Mouse (Mus musculus) ovary, adult 18-20 months (tissue): ENCODE data around the gene Slc12a7.
"Not testable (repeated sequence)": the region's sequence is repeated elsewhere in the genome, so short reads cannot be mapped to it uniquely, and the experiment has no call there.

Experiments
- DNase-seq: peaks from one replicate; pipeline ENCODE4 v3.0.0; 2022; ENCODE audit warnings: low spot score, mixed read lengths

Slc12a7 gene

GRCm38 (mm10) chr13:73718225-73718624, 14.7 kb upstream of the Slc12a7 start:
- DNase-seq = peak; percentile 47

- DNase-seq = no peak
Observed at GRCm38 (mm10) chr13:73720241-73720640, 12.7 kb upstream of the Slc12a7 start.

GRCm38 (mm10) chr13:73723081-73723668, 9.7 kb upstream of the Slc12a7 start:
- peak; percentile 36 for DNase-seq

DNA sequence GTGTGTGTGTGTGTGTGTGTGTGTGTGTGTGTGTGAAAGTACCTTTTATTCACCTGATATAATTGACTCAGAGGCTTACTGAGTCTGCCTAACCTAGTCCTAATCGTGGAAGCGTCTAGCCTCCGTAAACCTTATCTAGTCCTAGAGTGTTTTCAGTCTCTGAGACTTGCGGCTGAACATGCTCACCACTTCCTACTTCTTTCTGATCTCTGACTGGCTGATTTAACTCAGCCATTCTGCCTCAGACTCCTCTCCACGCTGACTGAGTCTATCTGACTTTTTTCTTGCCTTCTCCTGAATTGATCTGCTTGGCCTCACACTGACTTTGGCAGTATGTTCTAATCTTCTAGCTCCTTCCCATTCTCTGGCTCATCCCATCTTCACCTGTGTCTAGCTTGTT, 7.6 kb upstream of the Slc12a7 start:
- DNase-seq = no peak

GRCm38 (mm10) chr13:73727621-73728025, 5.3 kb upstream of the Slc12a7 start:
- no peak for DNase-seq

DNA sequence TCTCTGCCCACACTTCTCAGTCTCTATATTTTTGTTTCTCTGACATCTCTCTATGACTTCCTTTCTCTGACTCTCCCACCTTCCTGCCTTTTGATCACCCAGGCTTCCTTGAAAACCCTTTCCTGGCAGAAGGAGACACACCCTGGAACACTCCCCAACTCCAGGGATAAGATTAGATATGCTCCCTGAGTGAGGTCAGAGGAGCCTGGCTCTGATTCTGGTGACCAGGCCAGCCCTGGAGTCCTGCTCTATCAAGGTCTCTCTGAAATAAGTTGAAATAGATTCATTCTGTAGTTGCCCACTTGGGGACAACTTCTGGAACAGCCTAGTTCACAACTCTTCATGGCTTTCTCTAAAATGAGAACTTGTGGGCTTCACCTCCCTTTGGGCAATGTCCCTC, 4.3 kb upstream of the Slc12a7 start:
- peak; percentile 21 for DNase-seq

- no peak for DNase-seq
Observed at GRCm38 (mm10) chr13:73730913-73731312, 2.0 kb upstream of the Slc12a7 start.

DNA sequence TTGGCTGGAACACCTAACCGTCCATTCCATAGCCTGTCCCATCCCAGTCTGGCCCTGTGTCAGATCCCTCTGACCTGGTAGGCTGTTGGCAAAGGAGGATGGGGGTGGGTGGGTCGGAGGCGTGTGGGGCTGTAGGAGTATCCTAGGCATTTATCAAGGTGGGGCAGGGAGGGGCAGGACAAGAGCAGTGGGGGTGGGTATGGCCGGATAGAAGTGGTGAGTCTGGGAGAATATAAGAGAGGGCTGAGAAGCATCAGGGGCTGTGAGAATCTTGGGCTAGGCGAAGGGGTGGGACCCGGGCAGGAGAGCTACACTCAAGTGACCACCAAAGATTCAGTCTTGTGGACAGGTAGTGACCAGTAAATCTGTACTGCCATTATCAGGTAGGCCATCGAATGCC, 659 bp upstream of the Slc12a7 start:
- DNase-seq = no peak

DNA sequence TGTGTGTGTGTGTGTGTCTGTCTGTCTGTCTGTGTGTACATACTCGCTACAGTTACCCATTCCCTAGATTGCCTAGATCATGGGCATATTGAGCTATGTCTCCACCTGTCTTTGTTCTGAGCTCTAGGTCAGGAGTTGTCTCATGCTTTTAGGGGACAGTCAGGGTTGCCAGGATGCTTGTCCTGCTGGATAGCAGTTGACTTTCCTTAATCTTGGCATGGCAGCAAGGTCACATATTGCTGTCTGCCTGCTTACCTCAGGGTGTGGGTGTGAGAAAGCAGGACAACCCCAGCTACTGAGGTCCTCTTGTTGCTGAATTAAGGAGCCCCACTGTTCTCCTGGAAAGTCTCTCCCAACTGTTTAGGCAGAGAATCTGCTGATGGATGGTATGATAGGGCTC, 1.5 kb downstream of the Slc12a7 start:
- no peak for DNase-seq

DNA sequence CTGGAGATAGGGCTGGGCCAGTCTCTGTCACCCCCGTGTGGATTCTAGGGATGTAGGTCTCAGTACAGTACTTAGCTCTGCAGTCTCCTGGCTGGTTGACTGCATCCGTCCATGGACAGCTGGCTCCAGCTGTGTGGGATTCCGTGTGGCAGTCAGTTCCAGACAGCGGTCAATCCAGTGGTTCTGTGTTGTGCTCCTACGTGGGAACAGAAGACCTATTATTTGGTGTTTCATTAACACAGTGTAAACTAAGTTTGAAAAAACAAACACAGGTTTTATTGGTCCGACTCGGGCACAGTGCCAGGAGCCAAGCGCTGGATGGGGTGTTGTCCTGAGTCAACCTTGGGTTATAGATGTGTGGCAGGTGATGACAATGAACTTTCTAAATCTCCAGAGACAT, 2.4 kb downstream of the Slc12a7 start:
- no peak for DNase-seq

DNA sequence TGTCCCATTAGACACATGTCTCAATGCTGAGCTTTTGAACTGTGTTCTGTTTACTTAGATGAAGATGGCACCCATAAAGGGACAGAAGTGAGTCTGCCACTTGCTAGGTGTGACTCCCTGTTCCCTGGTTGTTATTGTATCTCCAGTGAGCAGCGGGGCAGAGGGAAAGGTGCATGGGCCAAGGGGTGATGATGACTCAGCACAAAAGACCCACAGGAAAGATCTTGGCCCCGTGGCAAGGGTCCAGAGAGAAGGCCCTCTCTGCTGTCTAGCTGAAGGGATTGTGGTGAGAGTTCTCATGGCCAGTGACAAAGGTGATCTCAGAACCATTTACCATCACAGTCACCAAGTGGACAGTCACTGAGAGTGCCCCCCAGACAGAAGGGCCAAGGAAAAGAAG, 3.0 kb downstream of the Slc12a7 start:
- no peak for DNase-seq

GRCm38 (mm10) chr13:73736943-73737342, 4.0 kb downstream of the Slc12a7 start:
- no peak for DNase-seq

DNA sequence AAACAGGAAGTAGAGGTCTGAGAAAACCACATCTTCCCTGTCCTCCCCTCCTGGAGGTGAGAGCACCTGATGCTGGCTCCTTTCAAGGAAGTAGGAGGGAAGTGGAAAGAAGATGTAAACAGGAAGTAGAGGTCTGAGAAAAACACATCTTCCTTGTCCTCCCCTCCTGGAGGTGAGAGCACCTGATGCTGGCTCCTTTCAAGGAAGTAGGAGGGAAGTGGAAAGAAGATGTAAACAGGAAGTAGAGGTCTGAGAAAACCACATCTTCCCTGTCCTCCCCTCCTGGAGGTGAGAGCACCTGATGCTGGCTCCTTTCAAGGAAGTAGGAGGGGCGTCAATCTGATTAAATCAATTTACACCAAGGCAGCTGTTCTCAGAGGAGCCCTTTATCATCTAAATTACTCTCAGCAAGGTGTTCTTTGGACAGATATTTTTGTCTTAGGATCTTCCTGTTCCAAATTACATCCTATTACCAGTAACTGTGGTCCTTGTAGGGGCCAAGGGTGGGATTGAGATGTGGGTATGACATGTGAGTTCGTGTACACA, 7.6 kb downstream of the Slc12a7 start:
- not testable (repeated sequence) for DNase-seq

DNA sequence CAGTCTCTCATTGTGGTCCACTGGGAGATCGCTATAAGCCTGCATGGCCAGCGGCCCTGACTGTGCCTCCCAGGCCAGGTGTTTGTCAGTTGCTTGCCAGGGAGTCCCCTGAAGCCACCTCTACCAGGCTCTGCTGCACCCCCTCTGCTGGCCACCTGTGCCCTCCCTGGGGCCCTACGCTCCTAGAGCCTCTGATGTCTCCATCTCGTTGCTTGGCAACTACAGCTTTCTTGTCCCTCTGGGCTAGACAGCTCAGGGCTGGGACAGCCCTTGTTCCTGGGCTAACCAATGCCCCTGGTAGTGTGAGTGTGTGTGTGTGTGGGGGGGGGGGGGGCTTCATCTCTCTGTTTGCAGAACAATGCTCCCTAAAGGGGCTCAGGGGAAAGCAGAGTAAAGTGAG, 10.1 kb downstream of the Slc12a7 start:
- DNase-seq = no peak

GRCm38 (mm10) chr13:73743662-73744061, 10.8 kb downstream of the Slc12a7 start:
- DNase-seq = no peak

- no peak for DNase-seq
Observed at GRCm38 (mm10) chr13:73748663-73749440, 16.0 kb downstream of the Slc12a7 start.

- DNase-seq = no peak
Observed at GRCm38 (mm10) chr13:73750435-73750834, 17.5 kb downstream of the Slc12a7 start.

DNA sequence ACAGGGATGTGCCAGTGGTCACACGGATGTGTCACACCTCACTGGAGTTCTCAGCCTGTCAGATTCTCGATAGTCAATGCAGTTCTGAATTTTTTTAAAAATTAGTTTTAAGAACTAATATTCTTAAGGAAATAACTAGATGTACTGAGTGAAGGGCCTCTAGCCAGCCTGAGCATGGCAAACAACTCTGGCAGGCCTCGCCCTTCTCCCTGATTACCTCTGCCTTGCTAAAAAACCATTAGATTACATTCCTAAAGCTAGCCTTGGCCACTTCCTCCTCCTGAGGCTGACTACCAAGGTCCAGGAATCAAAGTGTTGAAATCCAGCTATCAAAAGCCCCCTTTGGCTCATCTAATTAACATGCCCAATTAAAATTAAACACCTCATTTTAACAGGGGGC, 18.4 kb downstream of the Slc12a7 start:
- DNase-seq = no peak

DNA sequence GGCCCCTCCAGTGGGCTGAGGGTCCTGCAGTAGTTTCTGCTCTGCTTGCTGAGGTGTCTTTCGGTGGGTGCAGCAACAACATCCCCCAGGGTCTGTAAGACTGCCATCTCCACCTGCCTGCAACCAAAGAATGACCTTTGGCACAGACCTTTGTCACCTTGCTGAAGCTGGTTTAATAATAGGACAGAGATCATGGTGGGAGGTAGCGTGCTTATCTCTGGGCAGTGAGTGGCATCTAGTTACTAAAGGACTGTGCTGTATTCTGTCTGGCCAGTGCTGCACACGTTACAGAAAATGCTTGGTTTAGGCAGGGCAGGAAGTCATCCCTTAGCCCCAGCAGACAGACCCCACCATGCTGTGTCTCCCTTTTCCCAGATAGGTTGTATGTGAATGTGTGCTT, 22.9 kb downstream of the Slc12a7 start:
- no peak for DNase-seq

- no peak for DNase-seq
Observed at GRCm38 (mm10) chr13:73756916-73757315, 24.0 kb downstream of the Slc12a7 start.

- DNase-seq = no peak
Observed at GRCm38 (mm10) chr13:73757362-73757761, 24.5 kb downstream of the Slc12a7 start.

DNA sequence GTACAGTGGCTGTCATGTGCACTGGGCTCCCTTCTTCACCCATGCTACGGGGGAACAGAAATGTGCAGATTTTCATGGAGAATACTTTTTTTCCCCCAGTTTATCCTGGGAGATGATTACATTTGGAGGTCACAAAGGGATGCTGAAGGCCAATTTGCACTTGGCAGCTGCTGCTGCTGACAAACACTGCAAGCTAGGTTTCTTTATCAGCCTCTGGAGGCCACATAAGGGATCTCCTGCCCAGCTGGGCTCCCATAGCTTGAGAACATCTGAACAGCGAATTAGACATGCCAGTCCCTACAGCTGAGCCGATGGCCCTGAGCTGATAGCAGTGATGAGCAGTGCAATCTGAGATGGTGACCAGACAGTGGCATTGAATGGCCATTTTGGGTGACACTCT, 26.7 kb downstream of the Slc12a7 start:
- peak; percentile 78 for DNase-seq

DNA sequence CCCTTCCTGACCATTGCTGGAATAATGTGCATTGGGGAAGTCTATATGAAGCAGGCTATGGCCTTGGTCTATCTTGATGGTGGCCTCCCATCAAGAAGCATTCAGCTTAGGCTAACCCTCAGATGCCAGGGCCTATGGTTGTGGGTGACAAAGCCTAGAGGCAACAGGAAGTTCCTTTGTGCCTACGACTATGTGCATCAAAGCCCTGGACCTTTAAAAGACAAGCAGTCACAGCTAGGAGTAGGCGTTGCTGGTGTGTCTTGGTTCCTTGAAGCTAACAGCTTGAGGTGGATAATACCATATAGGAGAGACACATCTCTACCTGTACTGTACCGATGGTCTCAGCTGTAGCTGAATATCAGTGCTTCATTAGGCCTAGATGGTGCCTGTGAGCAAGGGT, 27.2 kb downstream of the Slc12a7 start:
- no peak for DNase-seq

DNA sequence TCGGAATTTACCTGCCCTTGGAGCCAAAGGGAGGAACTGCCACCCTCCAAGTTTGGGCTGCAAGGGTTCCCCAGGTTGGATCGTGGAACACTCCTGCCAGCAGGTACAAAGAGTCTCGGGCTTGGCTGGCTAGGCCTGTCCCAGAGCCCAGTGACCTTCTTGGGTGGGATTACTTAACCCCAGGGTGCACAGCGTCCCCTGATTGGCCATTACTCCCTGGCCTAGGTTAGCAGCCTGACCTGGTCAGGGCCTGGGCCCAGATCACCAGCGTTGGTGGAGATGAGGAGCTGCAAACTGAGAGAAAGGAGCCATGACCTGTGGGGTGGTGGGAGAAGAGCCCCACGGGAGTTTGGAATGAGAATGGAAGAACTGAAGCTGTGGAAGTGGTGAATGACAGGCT, 30.0 kb downstream of the Slc12a7 start:
- DNase-seq = no peak
